Mouse (Mus musculus): Measurements from ENCODE around the gene Supt3. TPM values are rescaled to one million over a fixed set of nuclear protein-coding genes. Genes with fewer than 3 reads are reported as not detected.
A peak's percentile ranks its signal among the peaks of the same experiment; 100 is the strongest.

Gene Supt3
- polyA plus RNA-seq, 1 experiment from 2014 or later = 20.7 TPM

GRCm38 (mm10) chr17:45073779-45074178, 296.8 kb downstream of the Supt3 start:
- Histone ChIP-seq H3K36me3 (no peaks in the 10 kb centered on the region), H3K27ac (no peak overlapping the region), H3K4me2 (replicated peaks) (no peak overlapping the region), H3K9me3 (no peaks in the 10 kb centered on the region), H3K4me1 (peaks cover 6% of the 10 kb centered on the region; the same call in 1 of the 2 replicates), H3K9ac (no peak overlapping the region), H3K27me3 (replicated peaks) (no peaks in the 10 kb centered on the region), H3K4me3 (no peak overlapping the region)
- 88% methylated on average over 3 of the region's 3 CpGs for WGBS
- no peak for ATAC-seq (ENCODE audit: low FRiP score, low read depth)

- Histone ChIP-seq H3K9ac (no peak overlapping the region), H3K27ac (no peak overlapping the region), H3K4me2 (replicated peaks) (no peak overlapping the region), H3K4me1 (peaks cover 6% of the 10 kb centered on the region; the same call in 1 of the 2 replicates), H3K36me3 (no peaks in the 10 kb centered on the region), H3K4me3 (no peak overlapping the region), H3K27me3 (replicated peaks) (no peaks in the 10 kb centered on the region), H3K9me3 (no peaks in the 10 kb centered on the region)
- WGBS = 66% methylated on average over 4 of the region's 4 CpGs
- no peak for ATAC-seq (ENCODE audit: low FRiP score, low read depth)
Measured at GRCm38 (mm10) chr17:45076951-45077350, 300.0 kb downstream of the Supt3 start.

- Histone ChIP-seq H3K9ac (no peak overlapping the region), H3K4me1 (peaks cover 6% of the 10 kb centered on the region; the same call in 1 of the 2 replicates), H3K4me3 (no peak overlapping the region), H3K9me3 (no peaks in the 10 kb centered on the region), H3K27me3 (replicated peaks) (no peaks in the 10 kb centered on the region), H3K36me3 (no peaks in the 10 kb centered on the region), H3K27ac (no peak overlapping the region), H3K4me2 (replicated peaks) (no peak overlapping the region)
- no peak for ATAC-seq (ENCODE audit: low FRiP score, low read depth)
- WGBS = 67% methylated on average over 14 of the region's 14 CpGs
Measured at GRCm38 (mm10) chr17:45077921-45078640, 301.1 kb downstream of the Supt3 start.

GRCm38 (mm10) chr17:45081521-45081920, 304.6 kb downstream of the Supt3 start:
- Histone ChIP-seq H3K9ac (no peak overlapping the region), H3K4me3 (no peak overlapping the region), H3K4me1 (peaks cover 6% of the 10 kb centered on the region; the same call in 1 of the 2 replicates), H3K27ac (no peak overlapping the region), H3K27me3 (replicated peaks) (no peaks in the 10 kb centered on the region), H3K4me2 (replicated peaks) (no peak overlapping the region), H3K9me3 (no peaks in the 10 kb centered on the region), H3K36me3 (no peaks in the 10 kb centered on the region)
- no peak for ATAC-seq (ENCODE audit: low FRiP score, low read depth)
- 70% methylated on average over 8 of the region's 8 CpGs for WGBS

- ATAC-seq (ENCODE audit: low FRiP score, low read depth) = no peak
- 61% methylated on average over 8 of the region's 8 CpGs for WGBS
Measured at GRCm38 (mm10) chr17:45081955-45082475, 305.1 kb downstream of the Supt3 start.

GRCm38 (mm10) chr17:45086361-45086760, 309.4 kb downstream of the Supt3 start:
- Histone ChIP-seq H3K4me2 (replicated peaks) (no peak overlapping the region), H3K27me3 (replicated peaks) (no peaks in the 10 kb centered on the region), H3K4me1 (no peaks in the 10 kb centered on the region), H3K36me3 (no peaks in the 10 kb centered on the region), H3K4me3 (no peak overlapping the region), H3K27ac (no peak overlapping the region), H3K9ac (no peak overlapping the region), H3K9me3 (no peaks in the 10 kb centered on the region)
- WGBS = 91% methylated on average over 5 of the region's 5 CpGs
- no peak for ATAC-seq (ENCODE audit: low FRiP score, low read depth)

More at GRCm38 (mm10) chr17:45081955-45082475, 305.1 kb downstream of the Supt3 start:
- H3K4me3 ChIP-seq = no peak overlapping the region
- no peaks in the 10 kb centered on the region for H3K36me3 ChIP-seq
- no peak overlapping the region for H3K27ac ChIP-seq
- no peaks in the 10 kb centered on the region for H3K27me3 ChIP-seq (replicated peaks)
- no peak overlapping the region for H3K4me2 ChIP-seq (replicated peaks)
- H3K4me1 ChIP-seq = peaks cover 5% of the 10 kb centered on the region; the same call in 1 of the 2 replicates
- H3K9me3 ChIP-seq = no peaks in the 10 kb centered on the region
- H3K9ac ChIP-seq = no peak overlapping the region

GRCm38 (mm10) chr17:45087022-45087421, 310.1 kb downstream of the Supt3 start:
- Histone ChIP-seq H3K4me3 (no peak overlapping the region), H3K36me3 (no peaks in the 10 kb centered on the region), H3K9me3 (no peaks in the 10 kb centered on the region), H3K27ac (no peak overlapping the region), H3K9ac (no peak overlapping the region), H3K4me1 (no peaks in the 10 kb centered on the region), H3K4me2 (replicated peaks) (no peak overlapping the region), H3K27me3 (replicated peaks) (no peaks in the 10 kb centered on the region)
- no peak for ATAC-seq (ENCODE audit: low FRiP score, low read depth)
- 88% methylated on average over 5 of the region's 5 CpGs for WGBS

GRCm38 (mm10) chr17:45101064-45101463, 324.1 kb downstream of the Supt3 start:
- 91% methylated on average over 7 of the region's 7 CpGs for WGBS
- no peak overlapping the region for H3K27ac ChIP-seq

GRCm38 (mm10) chr17:45115386-45115785, 338.4 kb downstream of the Supt3 start:
- peaks cover 16% of the 10 kb centered on the region for H3K4me1 ChIP-seq
- no peak overlapping the region for H3K4me2 ChIP-seq (replicated peaks)
- ATAC-seq (ENCODE audit: low FRiP score, low read depth) = no peak
- no peaks in the 10 kb centered on the region for H3K27me3 ChIP-seq (replicated peaks)
- H3K36me3 ChIP-seq = no peaks in the 10 kb centered on the region
- H3K4me3 ChIP-seq = no peak overlapping the region
- no peak overlapping the region for H3K9ac ChIP-seq
- H3K9me3 ChIP-seq = no peaks in the 10 kb centered on the region
- 84% methylated on average over 3 of the region's 3 CpGs for WGBS
- H3K27ac ChIP-seq = no peak overlapping the region

More at GRCm38 (mm10) chr17:45101064-45101463, 324.1 kb downstream of the Supt3 start:
- no peaks in the 10 kb centered on the region for H3K4me1 ChIP-seq
- no peak overlapping the region for H3K9ac ChIP-seq
- ATAC-seq (ENCODE audit: low FRiP score, low read depth) = no peak
- no peak overlapping the region for H3K4me2 ChIP-seq (replicated peaks)
- no peaks in the 10 kb centered on the region for H3K36me3 ChIP-seq
- no peaks in the 10 kb centered on the region for H3K9me3 ChIP-seq
- no peak overlapping the region for H3K4me3 ChIP-seq
- H3K27me3 ChIP-seq (replicated peaks) = no peaks in the 10 kb centered on the region

GRCm38 (mm10) chr17:45118565-45119471, 341.9 kb downstream of the Supt3 start:
- Histone ChIP-seq H3K27me3 (replicated peaks) (no peaks in the 10 kb centered on the region), H3K4me1 (peaks cover 16% of the 10 kb centered on the region), H3K36me3 (no peaks in the 10 kb centered on the region), H3K9ac (no peak overlapping the region), H3K27ac (no peak overlapping the region), H3K4me3 (no peak overlapping the region), H3K4me2 (replicated peaks) (peak overlapping the region; percentile 32), H3K9me3 (no peaks in the 10 kb centered on the region)
- WGBS = 15% methylated on average over 12 of the region's 12 CpGs
- ATAC-seq (ENCODE audit: low FRiP score, low read depth) = peak; percentile 93

- H3K9ac ChIP-seq = no peak overlapping the region
- 82% methylated on average over 18 of the region's 18 CpGs for WGBS
- no peaks in the 10 kb centered on the region for H3K27me3 ChIP-seq (replicated peaks)
- ATAC-seq (ENCODE audit: low FRiP score, low read depth) = no peak
- H3K4me1 ChIP-seq = peaks cover 16% of the 10 kb centered on the region
- H3K4me3 ChIP-seq = no peak overlapping the region
- no peaks in the 10 kb centered on the region for H3K9me3 ChIP-seq
- H3K36me3 ChIP-seq = no peaks in the 10 kb centered on the region
- no peak overlapping the region for H3K27ac ChIP-seq
- no peak overlapping the region for H3K4me2 ChIP-seq (replicated peaks)
Measured at GRCm38 (mm10) chr17:45119609-45120201, 342.8 kb downstream of the Supt3 start.

- Histone ChIP-seq H3K27me3 (replicated peaks) (no peaks in the 10 kb centered on the region), H3K4me2 (replicated peaks) (no peak overlapping the region), H3K4me3 (no peak overlapping the region), H3K9me3 (no peaks in the 10 kb centered on the region), H3K4me1 (peaks cover 5% of the 10 kb centered on the region), H3K36me3 (no peaks in the 10 kb centered on the region), H3K27ac (no peak overlapping the region), H3K9ac (no peak overlapping the region)
- ATAC-seq (ENCODE audit: low FRiP score, low read depth) = no peak
- 92% methylated on average over 3 of the region's 3 CpGs for WGBS
Measured at GRCm38 (mm10) chr17:45123856-45124255, 346.9 kb downstream of the Supt3 start.

Measured in neural tube, embryonic 12.5 days (tissue).